Mouse (Mus musculus) testis, postnatal 10 days (tissue): ENCODE data around the gene Riok1.

Experiments
- DNase-seq: peaks from one replicate; pipeline ENCODE4 v3.0.0; 2021; ENCODE audit warnings: low spot score

Riok1 gene

GRCm38 (mm10) chr13:38036343-38037043 is at the start of gene Riok1:
Gene Riok1, plus strand, starts transcription at chr13:38036995.
- DNase-seq, result peak; percentile 47

- DNase-seq, result no peak
These were observed 47.1 kb upstream of the Riok1 start for GRCm38 (mm10) chr13:37989701-37990100.

- DNase-seq, result no peak
These were observed 44.0 kb upstream of the Riok1 start for GRCm38 (mm10) chr13:37992638-37993371.

- no peak for DNase-seq
These were observed 43.5 kb upstream of the Riok1 start for GRCm38 (mm10) chr13:37993376-37993703.

- peak; percentile 99 for DNase-seq
These were observed 42.9 kb upstream of the Riok1 start, which contains the start of gene Ssr1 for GRCm38 (mm10) chr13:37993704-37994404. Gene Ssr1, minus strand, starts transcription at chr13:37994217.

GRCm38 (mm10) chr13:37994405-37994749 is 42.4 kb upstream of the Riok1 start:
- no peak for DNase-seq

- DNase-seq, result no peak
These were observed 37.1 kb upstream of the Riok1 start for GRCm38 (mm10) chr13:37999713-38000112.

GRCm38 (mm10) chr13:38002461-38002860 is 34.3 kb upstream of the Riok1 start:
- DNase-seq, result no peak

GRCm38 (mm10) chr13:38007972-38008371 is 28.8 kb upstream of the Riok1 start:
- DNase-seq, result no peak

- DNase-seq, result no peak
These were observed 26.9 kb upstream of the Riok1 start for GRCm38 (mm10) chr13:38009721-38010408.

GRCm38 (mm10) chr13:38010444-38010910 is 26.3 kb upstream of the Riok1 start:
- DNase-seq, result no peak

- no peak for DNase-seq
These were observed 24.4 kb upstream of the Riok1 start for GRCm38 (mm10) chr13:38012436-38012835.

- no peak for DNase-seq
These were observed 21.2 kb upstream of the Riok1 start for GRCm38 (mm10) chr13:38015591-38015990.

- DNase-seq, result no peak
These were observed 18.0 kb upstream of the Riok1 start for GRCm38 (mm10) chr13:38018791-38019190.

- no peak for DNase-seq
These were observed 10.9 kb upstream of the Riok1 start for GRCm38 (mm10) chr13:38025874-38026273.

GRCm38 (mm10) chr13:38027618-38028248 is 9.1 kb upstream of the Riok1 start:
- no peak for DNase-seq

- no peak for DNase-seq
These were observed 8.4 kb upstream of the Riok1 start for GRCm38 (mm10) chr13:38028407-38028806.

GRCm38 (mm10) chr13:38037044-38037687 is 371 bp downstream of the Riok1 start, which contains the start of gene Cage1:
Gene Cage1, minus strand, starts transcription at chr13:38037069.
- peak; percentile 97 for DNase-seq

- no peak for DNase-seq
These were observed 1.0 kb downstream of the Riok1 start for GRCm38 (mm10) chr13:38037811-38038210.

- no peak for DNase-seq
These were observed 13.1 kb downstream of the Riok1 start for GRCm38 (mm10) chr13:38049888-38050287.

- no peak for DNase-seq
These were observed 25.9 kb downstream of the Riok1 start for GRCm38 (mm10) chr13:38062678-38063077.
